Mouse (Mus musculus) liver, embryonic 16.5 days (tissue): ENCODE measurements around the gene Nutf2. TPM values are rescaled to one million over a fixed set of nuclear protein-coding genes. Genes with fewer than 3 reads are reported as not detected.

Source experiments
- ATAC-seq: fragments of 200-750 bp; cut with Nextera tagmentation; 2 replicates; pipeline ENCODE4 v1.8.0; 2017; ENCODE audit warnings: low read depth, mild to moderate bottlenecking, moderate number of reproducible peaks, moderate library complexity
- H3K27ac ChIP-seq: fragments of 300-500 bp; sonication (generic); 2 replicates; pipeline ENCODE4 v1.5.1; 2014; ENCODE audit warnings: mild to moderate bottlenecking, low read length
- H3K27me3 ChIP-seq: fragments of 300-500 bp; sonication (generic); 2 replicates; pipeline ENCODE4 v1.6.1; 2014; ENCODE audit warnings: low read depth, low read length, mixed read lengths; ENCODE audit not compliant: control insufficient read depth, insufficient read depth
- H3K36me3 ChIP-seq: fragments of 300-500 bp; sonication (generic); 2 replicates; pipeline ENCODE4 v1.6.1; 2014; ENCODE audit warnings: mild to moderate bottlenecking; ENCODE audit not compliant: control insufficient read depth, insufficient read depth
- H3K4me1 ChIP-seq: fragments of 300-500 bp; sonication (generic); 2 replicates; pipeline ENCODE4 v1.6.1; 2014; ENCODE audit warnings: low read depth, low read length, mixed read lengths; ENCODE audit not compliant: control insufficient read depth
- H3K4me2 ChIP-seq: fragments of 300-500 bp; sonication (generic); 2 replicates; pipeline ENCODE4 v1.6.1; 2014; ENCODE audit warnings: low read depth, low read length, mixed read lengths
- H3K4me3 ChIP-seq: fragments of 300-500 bp; sonication (generic); 2 replicates; pipeline ENCODE4 v1.5.1; 2014; ENCODE audit warnings: low read depth, mild to moderate bottlenecking, low read length
- H3K9ac ChIP-seq: fragments of 300-500 bp; sonication (generic); 2 replicates; pipeline ENCODE4 v1.6.1; 2014; ENCODE audit warnings: low read depth, low read length
- H3K9me3 ChIP-seq: fragments of 300-500 bp; sonication (generic); replicated peaks from 2 replicates; pipeline ENCODE4 v1.6.1; 2016; ENCODE audit warnings: low read length; ENCODE audit not compliant: control insufficient read depth
- WGBS: fragments of 180-500 bp; shearing (Covaris S2); extraction: QIAGEN DNeasy Blood & Tissue Kit; methylation state at CpG from one replicate; pipeline ENCODE4 v1.1.7; 2014; ENCODE audit not compliant: insufficient replicate concordance; 5-methylcytosine and 5-hydroxymethylcytosine counted together
- polyA plus RNA-seq: library from polyadenylated mRNA; unstranded; fragments of >200 nt; fragmentation: Nextera tagmentation; extraction: Ambion mirVana; gene quantifications from 2 replicates; pipeline ENCODE4 v1.2.1, GENCODE M21; 2015

Gene Nutf2
- polyA plus RNA-seq, 1 experiment from 2014 or later: 88.9 TPM

DNA sequence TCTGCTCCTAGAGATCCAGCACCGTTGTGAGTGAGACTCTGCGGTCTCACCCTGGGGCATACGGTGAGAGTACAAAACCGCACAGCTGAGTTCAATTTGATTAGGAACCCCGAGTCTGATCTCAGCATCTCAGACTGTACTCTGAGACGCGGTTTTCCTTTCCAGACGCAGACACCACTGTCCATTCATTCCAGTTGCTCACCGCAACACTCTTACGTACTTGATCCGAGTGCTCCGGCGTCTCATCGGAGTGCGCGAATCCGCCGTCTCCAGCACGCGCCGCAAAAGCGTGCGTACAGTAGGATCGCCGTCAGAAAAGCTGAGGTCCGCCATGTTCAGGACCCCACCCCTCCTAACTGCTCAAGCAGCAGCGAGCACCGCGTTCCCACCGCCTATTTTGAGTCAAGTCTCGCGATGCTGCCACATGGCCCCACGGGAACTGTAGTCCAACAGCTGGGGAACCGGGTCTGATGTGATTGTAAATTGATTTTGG lies 8.7 kb upstream of the Nutf2 start:
- H3K4me3 ChIP-seq: peak overlapping the region; percentile 88
- peaks cover 22% of the 10 kb centered on the region for H3K4me1 ChIP-seq
- H3K27me3 ChIP-seq: no peaks in the 10 kb centered on the region
- H3K9me3 ChIP-seq: no peaks in the 10 kb centered on the region
- under 1% methylated on average over 34 of the region's 34 CpGs for WGBS
- peak overlapping the region; percentile 72 for H3K4me2 ChIP-seq
- peaks cover 23% of the 10 kb centered on the region for H3K36me3 ChIP-seq
- peak; percentile 70 for ATAC-seq
- H3K27ac ChIP-seq: peak overlapping the region; percentile 89
- H3K9ac ChIP-seq: peak overlapping the region; percentile 84

DNA sequence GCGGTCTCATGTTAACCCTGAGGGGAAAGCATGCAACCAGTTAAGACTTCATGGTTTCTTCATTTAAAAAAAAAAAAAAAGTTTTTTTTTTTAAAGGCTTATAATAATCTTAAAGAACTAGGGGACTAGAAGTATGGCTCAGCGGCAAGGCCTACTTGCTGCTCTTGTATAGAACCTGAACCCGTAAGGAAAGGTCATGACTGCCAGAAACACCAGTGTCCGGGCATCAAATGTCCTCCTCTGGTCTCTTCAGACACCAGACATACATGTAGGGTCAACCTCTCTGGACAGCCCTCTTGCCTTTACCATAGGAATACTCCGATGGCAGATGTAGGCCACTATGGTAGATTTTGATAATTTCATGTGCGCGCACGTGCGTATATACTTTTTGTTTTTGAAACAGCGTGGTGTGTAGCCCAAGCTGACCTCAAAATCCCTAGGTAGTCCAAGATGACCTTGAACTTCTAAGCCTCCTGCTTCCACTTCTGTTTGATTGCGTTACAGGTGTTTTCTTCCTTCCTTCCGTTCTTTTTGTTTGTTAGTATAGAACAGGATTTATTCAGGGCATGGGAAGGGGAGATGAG lies 8.1 kb upstream of the Nutf2 start:
- H3K27me3 ChIP-seq: no peaks in the 10 kb centered on the region
- peak overlapping the region; percentile 84 for H3K9ac ChIP-seq
- no peaks in the 10 kb centered on the region for H3K9me3 ChIP-seq
- ATAC-seq: no peak
- 74% methylated on average over 12 of the region's 12 CpGs for WGBS
- peaks cover 27% of the 10 kb centered on the region for H3K4me1 ChIP-seq
- no peak overlapping the region for H3K27ac ChIP-seq
- H3K4me2 ChIP-seq: peak overlapping the region; percentile 72
- peak overlapping the region; percentile 88 for H3K4me3 ChIP-seq
- peaks cover 17% of the 10 kb centered on the region for H3K36me3 ChIP-seq

DNA sequence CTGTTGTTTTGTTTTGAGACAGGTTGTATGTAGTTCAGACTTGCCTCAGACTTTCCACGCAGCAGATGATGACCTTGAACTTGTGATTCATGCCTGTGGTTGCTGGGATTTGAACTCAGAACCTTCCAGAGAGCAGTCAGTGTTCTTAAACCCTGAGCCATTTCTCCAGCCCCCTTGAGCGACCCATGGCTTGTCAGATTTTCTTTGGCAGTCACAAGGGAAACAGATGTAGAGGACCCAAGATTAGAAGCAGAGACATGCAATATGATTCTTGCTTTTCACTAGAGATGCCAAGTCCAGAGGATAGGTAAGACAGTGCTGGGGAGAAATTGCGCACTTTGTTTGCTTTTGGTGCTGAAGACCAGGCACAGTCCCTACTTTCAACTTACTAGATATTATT lies 7.2 kb upstream of the Nutf2 start, which contains the start of gene Cenpt:
Gene Cenpt, minus strand, starts transcription at position 101 of the 400 bp plus-strand sequence.
- Histone ChIP-seq H3K36me3 (peaks cover 12% of the 10 kb centered on the region), H3K27me3 (no peaks in the 10 kb centered on the region), H3K9ac (no peak within 1 kb of the TSS), H3K4me1 (peaks cover 37% of the 10 kb centered on the region), H3K27ac (no peak within 1 kb of the TSS), H3K4me3 (peak within 1 kb of the TSS; percentile 88), H3K9me3 (no peaks in the 10 kb centered on the region), H3K4me2 (peak within 1 kb of the TSS; percentile 72; the same call in 1 of the 2 replicates)
- WGBS: 71% methylated on average over 3 of the region's 3 CpGs
- no peak for ATAC-seq

DNA sequence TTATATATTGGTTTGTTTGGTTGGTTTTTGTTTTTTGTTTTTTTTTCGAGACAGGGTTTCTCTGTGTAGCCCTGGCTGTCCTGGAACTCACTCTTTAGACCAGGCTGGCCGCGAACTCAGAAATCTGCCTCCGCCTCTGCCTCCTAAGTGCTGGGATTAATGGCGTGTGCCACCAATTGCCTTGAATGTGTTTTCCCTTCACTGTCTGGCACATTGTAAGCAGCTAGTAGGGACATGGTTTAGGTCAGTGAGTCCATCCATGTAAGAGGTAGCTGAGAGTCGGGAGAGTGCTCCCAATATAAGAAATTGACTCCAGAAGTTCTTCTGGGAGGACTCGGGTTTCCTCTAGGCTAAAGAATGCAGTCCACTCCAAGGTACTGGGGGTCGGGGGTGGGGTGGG lies 6.1 kb upstream of the Nutf2 start:
- Histone ChIP-seq H3K27ac (peak overlapping the region; percentile 86), H3K27me3 (no peaks in the 10 kb centered on the region), H3K9ac (peak overlapping the region; percentile 87), H3K36me3 (peaks cover 5% of the 10 kb centered on the region), H3K4me3 (peak overlapping the region; percentile 79), H3K9me3 (no peaks in the 10 kb centered on the region), H3K4me2 (peak overlapping the region; percentile 94), H3K4me1 (peaks cover 48% of the 10 kb centered on the region)
- 33% methylated on average over 8 of the region's 8 CpGs for WGBS
- ATAC-seq: no peak

DNA sequence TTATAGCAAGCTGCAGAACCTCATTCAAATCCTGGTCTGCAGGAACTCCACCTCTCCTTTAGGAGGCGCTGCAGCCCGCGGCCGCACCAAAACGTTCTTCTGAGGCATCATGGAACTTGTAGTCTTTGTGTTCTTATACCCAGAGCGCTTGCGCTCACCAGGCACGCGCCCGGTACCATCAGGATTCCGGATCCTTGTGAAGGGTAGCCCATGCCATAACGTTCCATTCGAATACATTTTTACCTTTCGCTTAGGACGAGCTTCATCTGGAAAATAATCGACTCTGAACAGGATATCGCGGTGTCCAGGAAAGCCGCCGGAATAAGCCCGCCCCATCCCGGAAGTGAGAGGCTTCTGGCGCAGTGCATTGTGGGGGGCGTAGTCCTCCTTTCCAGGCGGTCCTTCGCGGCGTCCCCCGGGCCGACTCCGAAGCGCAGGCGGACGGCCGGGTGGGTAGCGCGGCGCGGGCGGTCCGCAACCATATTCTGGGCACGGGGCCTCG lies 5.6 kb upstream of the Nutf2 start, which contains the start of gene Thap11:
Gene Thap11, plus strand, starts transcription at position 418 of the 502 bp plus-strand sequence.
- 0% methylated on average over 43 of the region's 43 CpGs for WGBS
- peaks cover 52% of the 10 kb centered on the region for H3K4me1 ChIP-seq
- peak within 1 kb of the TSS; percentile 79 for H3K4me3 ChIP-seq
- peaks cover 2% of the 10 kb centered on the region; the same call in 1 of the 2 replicates for H3K36me3 ChIP-seq
- peak within 1 kb of the TSS; percentile 86 for H3K27ac ChIP-seq
- H3K9ac ChIP-seq: peak within 1 kb of the TSS; percentile 87
- ATAC-seq: peak; percentile 84
- no peaks in the 10 kb centered on the region for H3K27me3 ChIP-seq
- peak within 1 kb of the TSS; percentile 94 for H3K4me2 ChIP-seq
- no peaks in the 10 kb centered on the region for H3K9me3 ChIP-seq

DNA sequence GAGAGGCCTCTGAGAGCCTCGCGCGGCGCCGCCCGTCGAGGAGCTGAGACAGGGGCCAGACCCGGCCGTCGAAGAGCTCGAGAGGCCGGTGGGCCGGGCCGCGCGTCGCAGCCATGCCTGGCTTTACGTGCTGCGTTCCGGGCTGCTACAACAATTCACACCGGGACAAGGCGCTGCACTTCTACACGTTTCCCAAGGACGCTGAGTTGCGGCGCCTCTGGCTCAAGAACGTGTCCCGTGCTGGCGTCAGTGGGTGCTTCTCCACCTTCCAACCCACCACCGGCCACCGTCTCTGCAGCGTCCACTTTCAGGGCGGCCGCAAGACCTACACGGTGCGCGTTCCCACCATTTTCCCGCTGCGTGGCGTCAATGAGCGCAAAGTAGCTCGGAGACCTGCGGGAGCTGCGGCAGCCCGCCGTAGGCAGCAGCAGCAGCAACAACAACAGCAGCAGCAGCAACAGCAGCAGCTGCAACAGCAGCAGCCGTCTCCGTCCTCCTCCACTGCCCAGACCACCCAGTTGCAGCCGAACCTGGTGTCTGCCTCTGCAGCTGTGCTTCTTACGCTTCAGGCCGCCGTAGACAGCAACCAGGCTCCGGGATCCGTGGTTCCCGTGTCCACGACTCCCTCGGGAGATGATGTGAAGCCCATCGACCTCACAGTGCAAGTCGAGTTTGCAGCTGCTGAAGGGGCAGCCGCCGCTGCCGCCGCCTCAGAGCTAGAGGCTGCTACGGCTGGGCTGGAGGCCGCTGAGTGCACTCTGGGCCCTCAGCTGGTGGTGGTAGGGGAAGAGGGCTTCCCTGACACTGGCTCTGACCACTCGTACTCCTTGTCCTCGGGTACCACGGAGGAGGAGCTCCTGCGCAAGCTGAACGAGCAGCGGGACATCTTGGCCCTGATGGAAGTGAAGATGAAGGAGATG lies 4.9 kb upstream of the Nutf2 start:
- H3K4me3 ChIP-seq: peak overlapping the region; percentile 79
- peaks cover 2% of the 10 kb centered on the region; the same call in 1 of the 2 replicates for H3K36me3 ChIP-seq
- H3K27ac ChIP-seq: peak overlapping the region; percentile 86
- H3K9ac ChIP-seq: peak overlapping the region; percentile 87
- no peaks in the 10 kb centered on the region for H3K9me3 ChIP-seq
- H3K27me3 ChIP-seq: no peaks in the 10 kb centered on the region
- peak; percentile 24 for ATAC-seq
- WGBS: under 1% methylated on average over 71 of the region's 71 CpGs
- peaks cover 52% of the 10 kb centered on the region for H3K4me1 ChIP-seq
- H3K4me2 ChIP-seq: peak overlapping the region; percentile 94

DNA sequence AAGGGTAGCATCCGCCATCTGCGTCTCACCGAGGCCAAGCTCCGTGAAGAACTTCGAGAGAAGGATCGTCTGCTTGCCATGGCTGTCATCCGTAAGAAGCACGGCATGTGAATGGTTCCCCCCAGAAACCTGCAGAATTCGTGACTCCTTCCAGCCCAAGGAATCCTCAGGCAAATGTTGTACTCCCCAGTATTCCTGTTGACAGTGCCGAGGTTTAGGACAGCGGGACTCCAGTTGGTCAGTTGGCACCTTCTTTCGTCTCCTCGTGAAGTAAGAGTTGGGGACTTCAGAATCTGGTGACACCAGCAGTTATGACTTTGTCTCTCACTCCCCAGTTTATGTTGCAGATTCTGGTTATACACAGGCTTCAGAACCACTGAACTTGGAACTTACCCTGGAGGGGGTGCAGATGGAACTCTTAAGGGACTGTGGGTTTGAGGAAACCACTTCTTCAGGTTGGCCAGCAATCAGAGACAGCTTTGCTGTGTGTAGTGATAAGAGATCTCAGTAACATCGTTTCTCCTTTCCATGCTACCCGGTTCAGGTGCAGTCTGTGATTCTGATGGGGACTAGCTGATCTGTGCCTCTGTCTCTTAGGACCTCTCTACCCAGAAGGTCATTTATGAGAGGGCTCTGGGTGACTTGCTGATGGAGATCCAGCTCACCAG lies 4.1 kb upstream of the Nutf2 start:
- Histone ChIP-seq H3K36me3 (peaks cover 2% of the 10 kb centered on the region; the same call in 1 of the 2 replicates), H3K4me2 (peak overlapping the region; percentile 94), H3K9ac (peak overlapping the region; percentile 87), H3K9me3 (no peaks in the 10 kb centered on the region), H3K4me3 (peak overlapping the region; percentile 79), H3K27me3 (no peaks in the 10 kb centered on the region), H3K27ac (peak overlapping the region; percentile 86), H3K4me1 (peaks cover 48% of the 10 kb centered on the region)
- WGBS: 14% methylated on average over 15 of the region's 15 CpGs
- ATAC-seq: no peak

DNA sequence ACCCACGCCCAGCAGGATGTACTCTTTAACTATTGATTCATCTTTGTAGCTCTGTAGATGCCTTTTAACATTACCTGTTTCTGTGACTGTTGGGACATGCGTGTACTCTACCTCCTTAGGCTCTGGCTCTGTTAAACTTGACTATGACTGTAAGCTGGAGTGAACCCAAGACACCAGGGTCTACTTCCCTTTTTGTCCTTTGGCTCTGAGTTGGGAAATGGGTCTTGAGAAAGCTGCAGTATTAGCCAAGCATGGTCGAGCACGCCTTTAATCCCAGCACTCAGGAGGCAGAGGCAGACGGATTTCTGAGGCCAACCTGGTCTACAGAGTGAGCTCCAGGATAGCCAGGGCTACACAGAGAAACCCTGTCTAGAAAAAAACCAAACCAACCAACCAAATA lies 1.9 kb upstream of the Nutf2 start:
- no peak for ATAC-seq
- 67% methylated on average over 5 of the region's 5 CpGs for WGBS
- Histone ChIP-seq H3K4me3 (no peak overlapping the region), H3K27ac (peak overlapping the region; percentile 99), H3K4me2 (peak overlapping the region; percentile 94), H3K27me3 (no peaks in the 10 kb centered on the region), H3K9me3 (no peaks in the 10 kb centered on the region), H3K9ac (no peak overlapping the region), H3K4me1 (peaks cover 57% of the 10 kb centered on the region), H3K36me3 (peaks cover 2% of the 10 kb centered on the region; the same call in 1 of the 2 replicates)
